ENCODE assay signal across 9 mouse cellular contexts in the genomic region with DNA sequence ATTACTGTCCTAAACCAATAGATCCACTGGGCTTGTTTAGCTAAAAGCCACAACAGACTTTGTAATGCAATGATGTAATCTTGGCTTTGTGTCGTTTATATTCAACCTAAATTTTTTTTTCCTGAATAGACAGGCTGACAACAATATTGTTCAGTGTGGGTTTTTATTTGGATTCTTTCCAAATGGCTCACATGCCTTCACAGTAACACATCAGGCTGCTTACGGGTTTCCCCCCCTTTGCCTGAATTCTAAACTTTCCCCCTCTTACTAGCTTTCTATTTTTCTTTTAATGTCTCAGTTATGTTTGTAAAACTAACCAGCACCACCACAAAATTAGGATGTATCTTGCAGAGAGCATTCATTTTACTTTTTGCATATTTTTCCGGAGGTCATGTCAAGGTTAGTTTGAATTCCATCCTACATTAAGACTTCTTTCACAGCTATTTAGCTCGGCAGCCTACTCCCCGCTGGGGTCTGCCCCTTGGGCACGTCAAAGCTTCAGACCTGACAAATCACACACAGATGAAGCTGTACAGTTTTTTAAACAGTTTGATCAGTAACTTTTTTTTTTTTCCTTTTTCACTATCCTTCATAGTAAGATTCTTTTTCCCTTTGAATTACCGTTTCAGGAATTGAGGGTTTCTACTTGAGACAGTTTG.
DNase-seq lines count a peak whose midpoint lies in the region; ATAC-seq and TF ChIP-seq lines count a peak whose summit lies in the region.
"Had no signal": no experiment of that assay in that cellular context is flagged by ENCODE, and none has a peak within 500 bp of the region (broad histone marks: within the 10 kb centered on the region; RNA-seq: fewer than 3 reads in every experiment).

No protein-coding gene starts in this region.

- no peaks in the 10 kb centered on the region for H3K27me3 ChIP-seq in lung, embryonic 15.5 days
- H3K27me3 ChIP-seq in lung, postnatal 0 days (replicated peaks; ENCODE audit: insufficient read depth, low read length): no peaks in the 10 kb centered on the region
- no peaks in the 10 kb centered on the region for H3K27me3 ChIP-seq in forebrain, embryonic 10.5 days (ENCODE audit: poor library complexity, severe bottlenecking)
- H3K27me3 ChIP-seq: liver, embryonic 13.5 days had no signal

- peaks cover 11% of the 10 kb centered on the region for H3K4me1 ChIP-seq in lung, embryonic 15.5 days
- no peaks in the 10 kb centered on the region for H3K4me1 ChIP-seq in lung, postnatal 0 days (ENCODE audit: insufficient read depth, low read depth, low read length)
- peaks cover 81% of the 10 kb centered on the region for H3K4me1 ChIP-seq in forebrain, embryonic 10.5 days
- H3K4me1 ChIP-seq: liver, embryonic 13.5 days had no signal

- no peak overlapping the region for H3K4me3 ChIP-seq in lung, embryonic 15.5 days
- H3K4me3 ChIP-seq in lung, postnatal 0 days (ENCODE audit: low read depth, low read length): no peak overlapping the region
- H3K4me3 ChIP-seq in forebrain, embryonic 10.5 days: peak overlapping the region; percentile 23
- H3K4me3 ChIP-seq: liver, embryonic 13.5 days had no signal

- no peak for ATAC-seq in lung, embryonic 15.5 days (ENCODE audit: borderline replicate concordance, extremely low read depth, low FRiP score, low TSS enrichment)
- no peak for ATAC-seq in lung, postnatal 0 days

- H3K27ac ChIP-seq in lung, embryonic 15.5 days: no peak overlapping the region
- no peak overlapping the region for H3K27ac ChIP-seq in lung, postnatal 0 days (ENCODE audit: low read length)
- peak overlapping the region; percentile 87 for H3K27ac ChIP-seq in forebrain, embryonic 10.5 days
- H3K27ac ChIP-seq: liver, embryonic 13.5 days had no signal

- no peak for TF ChIP-seq CTCF in lung, postnatal 0 days (IDR thresholded peaks at IDR 0.05)

- H3K9ac ChIP-seq in lung, embryonic 15.5 days: no peak overlapping the region
- no peak overlapping the region for H3K9ac ChIP-seq in lung, postnatal 0 days (replicated peaks; ENCODE audit: low read depth)
- H3K9ac ChIP-seq: liver, embryonic 13.5 days had no signal

- H3K36me3 ChIP-seq in lung, embryonic 15.5 days: no peaks in the 10 kb centered on the region
- no peaks in the 10 kb centered on the region for H3K36me3 ChIP-seq in lung, postnatal 0 days (ENCODE audit: insufficient read depth, low read length)
- no peaks in the 10 kb centered on the region for H3K36me3 ChIP-seq in forebrain, embryonic 10.5 days (replicated peaks)
- H3K36me3 ChIP-seq: liver, embryonic 13.5 days had no signal

- H3K9me3 ChIP-seq in lung, embryonic 15.5 days: no peaks in the 10 kb centered on the region
- no peaks in the 10 kb centered on the region for H3K9me3 ChIP-seq in lung, postnatal 0 days (ENCODE audit: low read length)
- H3K9me3 ChIP-seq in forebrain, embryonic 10.5 days: no peaks in the 10 kb centered on the region
- H3K9me3 ChIP-seq: liver, embryonic 13.5 days had no signal

- no peak for TF ChIP-seq EP300 in lung, postnatal 0 days (IDR thresholded peaks at IDR 0.05)

- no peak for DNase-seq in lung, postnatal 0 days (ENCODE audit: low spot score)
- peak; percentile 58 for DNase-seq in forebrain, embryonic 10.5 days (ENCODE audit: extremely low spot score, low spot score)
- DNase-seq in mesoderm, embryonic 11.5 days (ENCODE audit: low read depth, low spot score): peak; percentile 74
- DNase-seq in ovary, adult 18-20 months (ENCODE audit: low spot score): no peak
- DNase-seq in right cerebral cortex, postnatal 36 days (ENCODE audit: low spot score in 2 of 2): no peak
- DNase-seq in MN1 (ENCODE audit: low spot score): no peak
- no peak for DNase-seq in urinary bladder, adult 2 months (ENCODE audit: low spot score)
- DNase-seq: liver, embryonic 13.5 days had no signal

- WGBS in lung, embryonic 15.5 days: 20% methylated on average over 7 of the region's 7 CpGs
- 21% methylated on average over 7 of the region's 7 CpGs for WGBS in lung, postnatal 0 days
- 7% methylated on average over 7 of the region's 7 CpGs for WGBS in forebrain, embryonic 10.5 days

- H3K4me2 ChIP-seq in lung, embryonic 15.5 days: peak overlapping the region; percentile 18; the same call in 1 of the 2 replicates
- no peak overlapping the region for H3K4me2 ChIP-seq in lung, postnatal 0 days (replicated peaks; ENCODE audit: low read depth, low read length)
- H3K4me2 ChIP-seq: liver, embryonic 13.5 days had no signal

Comparison
In these comparisons a context has a peak if more than half of its experiments do, and no peak if none do; other contexts are left out.
1. DNase-seq: peak in forebrain, embryonic 10.5 days (single experiment) and mesoderm, embryonic 11.5 days (single experiment); none in lung, postnatal 0 days (single experiment), ovary, adult 18-20 months (single experiment), right cerebral cortex, postnatal 36 days (0 of 2), MN1 (single experiment) and urinary bladder, adult 2 months (single experiment).